Comparison of ENCODE assay signal across 17 mouse cellular contexts in the genomic region with DNA sequence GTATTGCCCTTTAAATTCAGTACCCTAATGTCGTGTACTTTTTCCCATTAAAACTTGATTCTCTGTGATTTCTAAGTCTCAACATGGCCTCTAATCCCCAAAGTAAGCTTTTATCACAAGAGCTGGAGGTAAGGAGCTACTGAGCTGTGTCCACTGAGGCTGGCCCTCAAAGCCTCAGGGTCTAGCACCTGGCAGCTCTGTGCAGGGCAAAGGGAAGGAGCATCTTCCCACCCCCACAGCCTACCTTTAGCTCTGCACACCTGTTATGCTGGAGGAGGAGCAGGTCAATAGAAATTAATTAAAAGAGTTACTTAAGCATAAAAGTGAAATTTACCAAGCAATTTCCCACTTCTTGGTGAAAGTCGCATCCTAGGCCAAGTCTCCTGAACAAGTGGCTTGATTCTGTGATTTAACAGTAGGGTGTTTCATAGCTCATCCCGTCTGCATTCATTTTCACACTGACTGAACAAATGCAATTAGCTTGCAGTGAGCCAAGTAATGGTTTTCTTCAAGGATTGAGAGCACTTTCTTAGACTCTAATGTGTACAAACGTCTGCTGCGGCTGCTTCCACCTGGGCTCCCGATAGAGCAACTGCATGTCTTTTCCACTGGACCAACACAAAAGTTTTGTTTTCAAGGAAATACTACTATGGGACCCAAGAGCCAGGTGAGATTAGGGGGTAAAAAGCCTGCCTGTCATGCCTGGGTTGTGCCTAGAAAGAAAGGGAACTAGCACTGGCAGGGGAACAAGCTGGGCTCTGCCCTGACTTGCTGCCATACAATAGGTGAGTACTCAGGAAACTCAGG. TPM values are rescaled to one million over a fixed set of nuclear protein-coding genes. Genes with fewer than 3 reads are reported as not detected.
DNase-seq lines count a peak whose midpoint lies in the region; ATAC-seq and TF ChIP-seq lines count a peak whose summit lies in the region.
"Had no signal": no experiment of that assay in that cellular context is flagged by ENCODE, and none has a peak within 500 bp of the region (broad histone marks: within the 10 kb centered on the region; RNA-seq: fewer than 3 reads in every experiment).

No protein-coding gene starts in this region.

- TF ChIP-seq CTCF in midbrain, postnatal 0 days (IDR thresholded peaks at IDR 0.05) = no peak

- peak; percentile 51 for DNase-seq in midbrain, postnatal 0 days (ENCODE audit: low spot score)
- no peak for DNase-seq in midbrain, embryonic 10.5 days (ENCODE audit: low spot score)
- DNase-seq in retina, embryonic 14.5 days (ENCODE audit: low spot score) = peak; percentile 11
- DNase-seq in layer of hippocampus, adult 11-12 months (ENCODE audit: low spot score) = no peak
- DNase-seq: adrenal gland, adult 2 months; adrenal gland, postnatal 25 days; cerebellum, adult 2 months; cerebellum, postnatal 10 days; forebrain, postnatal 0 days; gastrocnemius, adult 2 months; gastrocnemius, postnatal 25 days; heart, postnatal 4 days had no signal

- H3K9ac ChIP-seq in hindbrain, embryonic 15.5 days = no peak overlapping the region
- no peak overlapping the region for H3K9ac ChIP-seq in hindbrain, embryonic 13.5 days
- H3K9ac ChIP-seq in midbrain, postnatal 0 days (replicated peaks; ENCODE audit: low read length, poor library complexity, severe bottlenecking) = no peak overlapping the region
- H3K9ac ChIP-seq: forebrain, embryonic 12.5 days; forebrain, postnatal 0 days; heart, embryonic 13.5 days had no signal

- H3K4me3 ChIP-seq in hindbrain, embryonic 15.5 days = no peak overlapping the region
- no peak overlapping the region for H3K4me3 ChIP-seq in hindbrain, embryonic 13.5 days
- H3K4me3 ChIP-seq in midbrain, postnatal 0 days (ENCODE audit: low read depth, low read length) = no peak overlapping the region
- H3K4me3 ChIP-seq in midbrain, embryonic 10.5 days = no peak overlapping the region
- H3K4me3 ChIP-seq: forebrain, embryonic 12.5 days; gastrocnemius, adult 2 months; heart, embryonic 13.5 days had no signal

- peak; percentile 56; the same call in 1 of the 2 replicates for ATAC-seq in hindbrain, embryonic 15.5 days (ENCODE audit: low FRiP score, low read depth)
- ATAC-seq in hindbrain, embryonic 13.5 days (ENCODE audit: low FRiP score) = no peak
- no peak for ATAC-seq in midbrain, postnatal 0 days (ENCODE audit: low FRiP score)
- ATAC-seq: forebrain, postnatal 0 days; intestine, postnatal 0 days had no signal

- H3K27ac ChIP-seq in hindbrain, embryonic 15.5 days (replicated peaks) = no peak overlapping the region
- H3K27ac ChIP-seq in hindbrain, embryonic 13.5 days = no peak overlapping the region
- no peak overlapping the region for H3K27ac ChIP-seq in midbrain, postnatal 0 days (ENCODE audit: low read depth, low read length)
- no peak overlapping the region for H3K27ac ChIP-seq in midbrain, embryonic 10.5 days (replicated peaks)
- H3K27ac ChIP-seq: forebrain, embryonic 12.5 days; gastrocnemius, adult 2 months; heart, embryonic 13.5 days had no signal

- no peaks in the 10 kb centered on the region for H3K9me3 ChIP-seq in hindbrain, embryonic 15.5 days
- H3K9me3 ChIP-seq in hindbrain, embryonic 13.5 days = no peaks in the 10 kb centered on the region
- no peaks in the 10 kb centered on the region for H3K9me3 ChIP-seq in midbrain, postnatal 0 days (ENCODE audit: low read length)
- no peaks in the 10 kb centered on the region for H3K9me3 ChIP-seq in midbrain, embryonic 10.5 days (replicated peaks)
- H3K9me3 ChIP-seq: forebrain, embryonic 12.5 days; heart, embryonic 13.5 days had no signal

- no peaks in the 10 kb centered on the region for H3K4me1 ChIP-seq in hindbrain, embryonic 15.5 days (replicated peaks)
- H3K4me1 ChIP-seq in hindbrain, embryonic 13.5 days (replicated peaks) = no peaks in the 10 kb centered on the region
- no peaks in the 10 kb centered on the region for H3K4me1 ChIP-seq in midbrain, postnatal 0 days (ENCODE audit: insufficient read depth, low read length)
- peaks cover 5% of the 10 kb centered on the region; the same call in 1 of the 2 replicates for H3K4me1 ChIP-seq in midbrain, embryonic 10.5 days
- H3K4me1 ChIP-seq: forebrain, embryonic 12.5 days; heart, embryonic 13.5 days had no signal

- no peaks in the 10 kb centered on the region for H3K27me3 ChIP-seq in hindbrain, embryonic 15.5 days
- H3K27me3 ChIP-seq in hindbrain, embryonic 13.5 days = no peaks in the 10 kb centered on the region
- H3K27me3 ChIP-seq in midbrain, postnatal 0 days (ENCODE audit: insufficient read depth, low read length) = no peaks in the 10 kb centered on the region
- no peaks in the 10 kb centered on the region for H3K27me3 ChIP-seq in midbrain, embryonic 10.5 days (ENCODE audit: low read depth, poor library complexity, severe bottlenecking)
- H3K27me3 ChIP-seq: forebrain, embryonic 12.5 days; heart, embryonic 13.5 days had no signal

- no peaks in the 10 kb centered on the region for H3K36me3 ChIP-seq in hindbrain, embryonic 15.5 days
- H3K36me3 ChIP-seq in hindbrain, embryonic 13.5 days = no peaks in the 10 kb centered on the region
- no peaks in the 10 kb centered on the region for H3K36me3 ChIP-seq in midbrain, postnatal 0 days (ENCODE audit: insufficient read depth, low read length)
- no peaks in the 10 kb centered on the region for H3K36me3 ChIP-seq in midbrain, embryonic 10.5 days
- H3K36me3 ChIP-seq: forebrain, embryonic 12.5 days; heart, embryonic 13.5 days had no signal

- no peak overlapping the region for H3K4me2 ChIP-seq in hindbrain, embryonic 15.5 days
- H3K4me2 ChIP-seq in hindbrain, embryonic 13.5 days = no peak overlapping the region
- H3K4me2 ChIP-seq in midbrain, postnatal 0 days (ENCODE audit: low read depth, low read length, poor library complexity, severe bottlenecking) = no peak overlapping the region
- H3K4me2 ChIP-seq: forebrain, embryonic 12.5 days; heart, embryonic 13.5 days had no signal

- WGBS in hindbrain, embryonic 15.5 days = 70% methylated on average over 6 of the region's 6 CpGs
- WGBS in hindbrain, embryonic 13.5 days = 73% methylated on average over 6 of the region's 6 CpGs
- WGBS in midbrain, postnatal 0 days = 75% methylated on average over 6 of the region's 6 CpGs
- 75% methylated on average over 6 of the region's 6 CpGs for WGBS in midbrain, embryonic 10.5 days

RNA-seq across cellular contexts. Expression of a gene that starts 50.6 kb away (rescaled TPM):
- 26.7 and 30.4 TPM in 2 replicates for polyA plus RNA-seq in hindbrain, embryonic 15.5 days (2015; fragmentation: Nextera tagmentation; extraction: Ambion mirVana)
- 35.1 and 35.2 TPM in 2 replicates for polyA plus RNA-seq in hindbrain, embryonic 13.5 days (2015; fragmentation: Nextera tagmentation; extraction: Ambion mirVana)
- 14.8 and 22.1 TPM in 2 replicates for total RNA-seq in midbrain, postnatal 0 days (2014; rRNA removed)
- polyA plus RNA-seq in midbrain, postnatal 0 days (2015; fragmentation: Nextera tagmentation; extraction: Ambion mirVana) = 26.1 and 28.2 TPM in 2 replicates
- 32.9 and 38.4 TPM in 2 replicates for polyA plus RNA-seq in midbrain, embryonic 10.5 days (2016; fragmentation: Nextera tagmentation; extraction: Ambion mirVana)

Comparison
In these comparisons a context has a peak if more than half of its experiments do, and no peak if none do; other contexts are left out.
1. DNase-seq: peak in midbrain, postnatal 0 days (single experiment) and retina, embryonic 14.5 days (single experiment); none in midbrain, embryonic 10.5 days (single experiment) and layer of hippocampus, adult 11-12 months (single experiment).